Mouse (Mus musculus) naive thymus-derived CD4-positive, alpha-beta T cell, adult 2 months (primary cell): Measurements from ENCODE around the gene Larp1b.

Experiments used
- DNase-seq: peaks from one replicate; pipeline ENCODE4 v3.0.0-alpha.2; 2011; ENCODE audit warnings: low read depth

Gene Larp1b

GRCm38 (mm10) chr3:41082885-41083789 lies 133.5 kb downstream of the Larp1b start, which contains the start of gene Pgrmc2:
TSS of gene Pgrmc2 (minus strand) at chr3:41083046.
- DNase-seq, result peak; percentile 99

- no peak for DNase-seq
Measured at GRCm38 (mm10) chr3:41083790-41084112, 134.1 kb downstream of the Larp1b start.

- DNase-seq, result no peak
Measured at GRCm38 (mm10) chr3:41084421-41084820, 134.8 kb downstream of the Larp1b start.

- no peak for DNase-seq
Measured at GRCm38 (mm10) chr3:41087071-41087470, 137.4 kb downstream of the Larp1b start.
